Mouse (Mus musculus) cerebral cortex, adult 2 months (tissue): ENCODE data around the gene Rbm39.

Experiments used
- WGBS: fragments of 180-500 bp; shearing (Covaris S2); methylation state at CpG from one replicate; pipeline ENCODE4 v1.1.7; 2018; 5-methylcytosine and 5-hydroxymethylcytosine counted together

The Rbm39 gene

GRCm38 (mm10) chr2:156180094-156180821 lies at the start of gene Rbm39:
Gene Rbm39 (minus strand): TSS chr2:156180238.
- under 1% methylated on average over 47 of the region's 47 CpGs for WGBS

GRCm38 (mm10) chr2:156229171-156229570 lies 49.1 kb upstream of the Rbm39 start:
- WGBS: 72% methylated on average over 1 of the region's 1 CpGs

GRCm38 (mm10) chr2:156227689-156228088 lies 47.7 kb upstream of the Rbm39 start:
- WGBS: 97% methylated on average over 1 of the region's 1 CpGs

DNA sequence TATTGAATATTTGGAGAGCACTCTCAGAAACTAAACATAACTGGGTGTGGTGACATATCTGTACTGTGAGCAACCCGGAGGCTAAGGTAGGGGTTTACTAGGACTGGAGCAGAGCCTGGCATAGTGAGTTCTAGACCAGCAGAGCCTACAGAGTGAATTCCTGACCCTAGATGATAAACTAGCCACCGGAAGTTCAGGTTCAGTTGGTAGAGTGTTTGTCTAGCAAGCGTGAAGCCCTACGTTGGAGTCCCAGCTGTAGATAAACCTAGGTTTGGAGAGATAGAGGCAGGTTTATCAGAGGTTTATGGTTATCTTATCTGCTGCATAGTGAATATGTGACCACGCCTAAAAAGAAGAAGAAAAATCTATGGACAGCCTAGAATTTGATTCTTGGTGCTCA lies 44.0 kb upstream of the Rbm39 start:
- 93% methylated on average over 5 of the region's 5 CpGs for WGBS

- 17% methylated on average over 1 of the region's 1 CpGs for WGBS
These were observed 37.7 kb upstream of the Rbm39 start for GRCm38 (mm10) chr2:156217786-156218185.

DNA sequence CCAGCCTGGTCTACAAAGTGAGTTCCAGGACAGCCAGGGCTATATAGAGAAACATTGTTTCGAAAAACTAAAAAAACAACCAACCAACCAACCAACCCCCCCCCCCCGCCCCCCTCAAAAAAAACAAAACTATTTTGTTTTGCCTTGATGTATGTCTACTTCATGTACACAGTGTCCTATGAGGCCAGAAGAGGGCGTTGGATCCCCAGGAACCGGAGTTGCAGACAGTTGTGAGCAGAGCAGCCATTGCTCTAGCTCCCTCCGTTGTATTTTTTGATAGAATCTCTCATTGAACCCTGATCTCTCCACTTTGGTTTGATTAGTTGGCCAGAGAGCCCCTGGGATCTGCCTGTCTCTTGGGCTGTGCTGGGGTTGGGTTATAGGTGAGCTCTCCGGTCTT lies 23.9 kb upstream of the Rbm39 start:
- WGBS: 90% methylated on average over 6 of the region's 6 CpGs

DNA sequence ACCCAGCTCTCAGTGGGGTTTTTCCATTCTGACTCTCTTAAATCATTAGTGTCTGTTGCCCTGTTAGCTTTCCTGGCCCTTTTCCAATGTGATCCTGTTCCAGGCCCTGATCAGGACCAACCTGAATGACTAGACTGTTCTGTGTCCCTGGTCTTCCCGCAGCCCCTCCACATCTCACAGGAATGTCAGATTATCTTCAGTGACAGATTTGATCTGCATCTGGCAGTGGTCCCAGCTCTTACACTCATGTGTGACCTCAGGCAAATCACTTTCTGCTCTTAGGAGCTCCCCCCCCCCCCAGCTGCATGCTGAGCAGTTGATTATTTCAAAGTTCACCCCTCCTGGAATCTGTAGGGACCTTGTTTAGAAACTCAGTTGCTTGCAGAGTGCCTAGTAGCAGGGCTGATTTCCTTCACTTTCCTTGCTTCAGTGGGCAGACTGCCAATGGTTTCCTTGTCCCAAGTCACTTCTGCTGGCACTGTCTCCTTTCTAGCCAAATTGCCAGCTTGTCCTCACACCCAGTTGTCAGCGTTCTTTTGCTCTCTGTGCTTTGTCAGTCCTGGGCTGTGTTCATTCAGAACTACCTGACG lies 22.9 kb upstream of the Rbm39 start:
- 32% methylated on average over 3 of the region's 3 CpGs for WGBS

DNA sequence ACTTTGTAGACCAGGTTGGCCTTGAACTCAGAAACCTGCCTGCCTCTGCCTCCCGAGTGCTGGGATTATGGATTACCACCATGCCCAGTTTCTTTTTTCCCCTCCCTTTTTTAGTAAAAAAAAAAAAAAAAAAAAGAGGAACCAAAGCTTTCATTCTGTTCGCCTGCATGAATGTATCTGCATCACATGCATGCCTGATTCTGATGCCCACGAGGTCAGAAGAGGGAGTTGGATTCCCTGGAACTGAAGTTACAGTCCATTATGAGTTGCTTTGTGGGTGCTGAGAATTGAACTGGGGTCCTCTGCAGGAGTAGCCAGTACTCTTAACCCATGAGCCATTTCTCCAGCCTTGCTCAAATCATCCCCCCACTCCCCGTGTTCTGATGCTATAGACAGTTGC lies 21.4 kb upstream of the Rbm39 start:
- 83% methylated on average over 4 of the region's 4 CpGs for WGBS

DNA sequence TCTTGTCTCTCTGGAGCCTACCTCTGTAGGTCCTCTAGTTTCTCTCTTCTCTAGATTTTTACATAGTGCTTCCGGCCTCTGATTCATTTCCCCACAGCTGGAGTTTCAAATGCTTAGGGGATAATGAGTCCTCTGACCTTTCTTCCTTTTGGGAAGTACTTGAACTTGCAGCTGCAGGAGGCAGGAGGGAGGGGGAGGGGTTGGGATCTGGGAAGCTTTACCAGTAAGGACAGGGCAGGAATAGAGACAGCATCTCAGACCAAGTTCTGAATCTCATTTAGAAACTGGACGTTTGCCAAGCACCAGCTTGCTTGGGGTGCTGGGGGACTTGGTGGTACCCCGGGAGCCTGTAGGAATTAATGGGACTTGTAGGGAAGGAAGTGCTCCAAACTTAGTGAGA lies 19.9 kb upstream of the Rbm39 start:
- 31% methylated on average over 3 of the region's 3 CpGs for WGBS

GRCm38 (mm10) chr2:156197129-156197911 lies 17.3 kb upstream of the Rbm39 start:
- 4% methylated on average over 17 of the region's 17 CpGs for WGBS

DNA sequence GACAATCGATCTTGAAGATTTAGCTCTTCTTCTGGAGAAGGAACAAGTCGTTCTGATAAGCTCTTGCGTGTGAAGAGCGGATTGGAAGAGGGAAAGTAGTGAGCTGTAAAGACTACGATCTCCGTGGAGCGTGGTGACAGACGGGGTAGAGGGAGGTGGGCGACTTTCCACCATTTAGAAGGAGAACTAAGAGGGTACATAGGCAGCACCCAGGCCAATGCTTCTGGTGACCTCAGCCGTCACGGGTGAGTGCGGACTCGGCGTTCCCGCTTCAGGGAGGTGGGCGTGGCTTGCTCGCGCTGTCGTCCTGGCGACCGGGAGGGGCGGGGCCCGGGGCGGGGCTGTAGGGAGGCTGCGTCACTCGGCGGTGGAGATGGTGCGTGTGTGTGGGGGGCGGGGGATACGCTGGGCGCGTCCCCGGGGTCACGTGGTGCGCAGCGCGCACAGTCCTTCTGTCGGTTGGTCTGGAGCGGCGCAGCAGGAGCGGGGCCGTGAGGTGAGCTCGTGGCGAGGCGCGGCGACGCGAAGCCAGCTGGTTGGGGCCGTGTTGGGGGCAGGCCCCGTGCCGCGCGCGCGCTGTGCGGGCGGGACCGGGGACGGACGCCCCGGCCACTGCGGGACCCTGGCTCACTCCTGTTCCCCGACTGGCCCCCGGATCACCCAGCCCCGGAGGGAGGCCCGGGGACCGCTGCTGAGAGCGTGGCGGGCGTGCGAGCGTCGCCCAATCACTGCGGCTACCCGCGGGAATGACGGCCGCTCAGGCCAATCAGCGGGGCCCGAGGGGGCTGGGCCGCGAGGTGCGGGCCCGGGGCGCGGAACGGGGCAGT lies 16.5 kb upstream of the Rbm39 start, which contains the start of gene Phf20:
Gene Phf20, plus strand, starts transcription at position 165 of the 827 bp plus-strand sequence.
- WGBS: under 1% methylated on average over 85 of the region's 88 CpGs

GRCm38 (mm10) chr2:156193066-156193862 lies 13.2 kb upstream of the Rbm39 start:
- WGBS: 87% methylated on average over 3 of the region's 3 CpGs

DNA sequence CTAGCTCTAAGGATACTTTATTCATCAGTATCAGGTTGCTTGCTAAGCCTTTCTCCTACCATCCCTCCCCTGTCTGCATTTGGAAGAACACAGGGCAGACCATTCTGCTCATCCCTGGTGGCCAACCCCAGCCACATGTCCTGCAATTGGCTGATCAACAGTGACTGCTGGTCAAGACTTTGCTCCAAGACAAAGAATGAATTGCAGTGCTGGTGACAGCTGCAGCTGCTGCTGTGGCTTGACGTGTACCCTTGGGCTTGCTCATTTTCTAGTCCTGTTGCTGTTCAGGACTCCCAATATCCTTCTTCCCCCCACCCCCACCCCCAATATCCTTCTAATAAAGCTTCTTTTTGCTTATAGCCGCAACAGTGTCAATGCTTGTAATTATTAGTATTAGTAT lies 12.0 kb upstream of the Rbm39 start:
- 82% methylated on average over 2 of the region's 2 CpGs for WGBS

DNA sequence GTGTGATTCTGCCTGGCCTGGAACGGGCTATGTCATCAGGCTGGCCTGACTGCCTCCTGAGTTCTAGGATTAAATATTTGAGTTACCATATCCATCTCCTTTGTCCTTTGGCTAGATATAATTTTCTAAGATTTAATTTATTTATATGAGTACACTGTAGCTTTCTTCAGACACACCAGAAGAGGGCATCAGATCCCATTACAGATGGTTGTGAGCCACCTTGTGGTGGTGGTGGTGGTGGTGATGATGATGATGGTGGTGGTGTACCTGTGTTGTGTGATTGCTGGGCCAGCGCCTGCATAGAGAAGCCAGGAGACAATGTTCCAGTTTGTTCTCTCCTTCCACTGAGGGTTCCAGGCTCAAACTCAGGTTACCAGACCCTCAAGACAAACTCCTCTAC lies 11.5 kb upstream of the Rbm39 start:
- WGBS: 95% methylated on average over 2 of the region's 2 CpGs

DNA sequence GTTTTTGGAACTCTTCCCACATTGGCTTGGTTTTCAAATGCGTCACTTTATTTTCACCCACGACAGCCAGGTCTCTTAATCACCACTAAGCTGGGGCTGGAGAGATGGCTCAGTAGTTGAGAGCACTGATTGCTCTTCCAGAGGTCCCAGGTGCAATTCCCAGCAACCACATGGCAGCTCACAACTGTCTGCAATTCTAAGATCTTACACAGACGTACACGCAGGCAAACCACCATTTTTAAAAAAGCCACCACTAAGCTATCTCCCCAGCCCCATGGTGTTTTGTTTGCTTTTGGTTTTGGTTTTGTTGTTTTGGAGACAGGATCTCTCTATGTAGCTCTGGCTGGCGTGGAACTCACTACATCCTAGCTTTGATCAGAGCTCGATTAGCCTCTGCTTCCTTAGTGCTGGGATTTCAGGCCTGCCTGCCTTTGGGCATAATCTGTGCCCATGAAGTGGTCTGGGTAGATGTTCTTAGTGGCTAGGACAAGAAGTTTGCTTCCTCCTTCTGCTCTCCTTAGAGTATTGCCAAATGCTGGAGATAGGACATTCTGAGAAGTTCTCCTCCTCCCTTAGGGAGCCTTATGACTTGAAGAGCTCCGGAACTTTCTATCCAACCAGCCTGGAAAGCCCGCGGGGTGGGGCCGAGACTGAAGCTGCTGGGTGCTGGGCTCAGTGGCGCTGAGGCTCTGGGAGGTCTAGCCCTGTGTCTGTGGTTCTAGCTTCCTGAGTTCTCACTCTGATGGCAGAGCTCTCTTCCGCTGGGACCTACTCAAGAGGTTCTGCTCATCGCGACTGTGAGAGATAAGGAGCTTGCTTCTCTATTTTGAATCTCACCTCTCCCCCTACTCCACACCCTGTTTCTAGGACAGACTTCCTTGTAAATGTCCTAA lies 10.2 kb upstream of the Rbm39 start:
- WGBS: 77% methylated on average over 14 of the region's 14 CpGs

- 74% methylated on average over 7 of the region's 7 CpGs for WGBS
These were observed 9.2 kb upstream of the Rbm39 start for GRCm38 (mm10) chr2:156189241-156189640.

GRCm38 (mm10) chr2:156181592-156181991 lies 1.6 kb upstream of the Rbm39 start:
- WGBS: 79% methylated on average over 2 of the region's 2 CpGs

DNA sequence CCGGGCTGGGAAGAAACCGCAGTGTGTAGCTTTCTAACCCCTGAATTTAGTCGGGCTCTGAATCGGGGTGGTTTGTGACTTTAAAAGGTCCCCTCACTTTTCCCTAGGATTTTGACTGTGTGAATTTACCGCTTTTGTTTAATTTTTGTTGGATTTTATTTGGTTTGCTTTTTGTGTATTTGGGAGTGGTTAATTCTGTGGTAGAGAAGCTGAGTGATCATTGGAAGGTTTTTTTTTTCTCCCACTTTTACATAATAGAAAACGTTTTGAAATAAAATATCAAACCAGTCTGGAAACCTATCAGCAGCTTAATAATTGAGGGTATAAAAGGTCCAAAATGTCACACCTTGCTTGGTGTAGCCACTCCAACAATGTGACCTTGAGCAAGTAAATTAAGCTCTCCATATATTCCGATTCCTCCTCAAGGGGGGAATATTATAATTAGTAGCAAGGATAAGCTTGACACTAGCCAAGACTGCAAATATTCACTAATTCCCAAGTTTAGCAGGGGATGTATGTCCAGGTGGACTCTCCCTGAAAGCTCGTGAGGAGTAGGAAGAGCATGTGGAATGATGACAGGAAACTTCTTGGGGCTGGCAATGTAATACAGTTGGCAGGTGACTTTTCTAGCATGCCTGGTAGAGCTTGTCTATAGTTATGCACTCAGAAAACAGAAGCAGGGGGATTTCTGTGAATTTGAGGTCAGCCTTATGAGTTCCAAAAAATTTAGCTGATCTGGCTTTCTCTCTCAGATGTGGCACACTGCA lies 969 bp upstream of the Rbm39 start:
- WGBS: 6% methylated on average over 8 of the region's 8 CpGs

GRCm38 (mm10) chr2:156179796-156180093 lies 293 bp downstream of the Rbm39 start:
- WGBS: under 1% methylated on average over 41 of the region's 41 CpGs
